Mouse (Mus musculus) midbrain, embryonic 10.5 days (tissue): ENCODE data around the gene Lrp8. TPM values are rescaled to one million over a fixed set of nuclear protein-coding genes. Genes with fewer than 3 reads are reported as not detected.

Experiments
- DNase-seq: peaks from one replicate; pipeline ENCODE4 v3.0.0-alpha.2; 2017; ENCODE audit warnings: low spot score
- H3K27ac ChIP-seq: fragments of 300-500 bp; sonication (generic); replicated peaks from 2 replicates; pipeline ENCODE4 v1.5.1; 2016; ENCODE audit warnings: mild to moderate bottlenecking
- H3K27me3 ChIP-seq: fragments of 300-500 bp; sonication (generic); 2 replicates; pipeline ENCODE4 v1.6.1; 2016; ENCODE audit warnings: low read depth, mild to moderate bottlenecking; ENCODE audit not compliant: poor library complexity, severe bottlenecking
- H3K36me3 ChIP-seq: fragments of 300-500 bp; sonication (generic); 2 replicates; pipeline ENCODE4 v1.6.1; 2016; ENCODE audit warnings: mild to moderate bottlenecking, moderate library complexity
- H3K4me1 ChIP-seq: fragments of 300-500 bp; sonication (generic); 2 replicates; pipeline ENCODE4 v1.6.1; 2016
- H3K4me3 ChIP-seq: fragments of 300-500 bp; sonication (generic); 2 replicates; pipeline ENCODE4 v1.5.1; 2016; ENCODE audit warnings: mild to moderate bottlenecking, moderate library complexity
- H3K9me3 ChIP-seq: fragments of 300-500 bp; sonication (generic); replicated peaks from 2 replicates; pipeline ENCODE4 v1.6.1; 2016; ENCODE audit warnings: mild to moderate bottlenecking
- WGBS: fragments of 180-500 bp; shearing (Covaris S2); methylation state at CpG from one replicate; pipeline ENCODE4 v1.1.7; 2016; 5-methylcytosine and 5-hydroxymethylcytosine counted together
- polyA plus RNA-seq: library from polyadenylated mRNA; unstranded; fragments of >200 nt; fragmentation: Nextera tagmentation; extraction: Ambion mirVana; gene quantifications from 2 replicates; pipeline ENCODE4 v1.2.1, GENCODE M21; 2016

Gene Lrp8
- polyA plus RNA-seq, result 10.4 and 15.0 TPM in 2 replicates

GRCm38 (mm10) chr4:107802185-107802449 lies at the start of gene Lrp8:
Gene Lrp8, plus strand, starts transcription at chr4:107802261.
- Histone ChIP-seq H3K9me3 (no peaks in the 10 kb centered on the region), H3K4me3 (peak within 1 kb of the TSS; percentile 93), H3K4me1 (peaks cover 54% of the 10 kb centered on the region), H3K27ac (peak within 1 kb of the TSS; percentile 93), H3K27me3 (peaks cover 15% of the 10 kb centered on the region), H3K36me3 (peaks cover 28% of the 10 kb centered on the region)
- under 1% methylated on average over 44 of the region's 44 CpGs for WGBS
- no peak for DNase-seq

GRCm38 (mm10) chr4:107756222-107756621 lies 45.8 kb upstream of the Lrp8 start:
- no peak overlapping the region for H3K4me3 ChIP-seq
- peak overlapping the region; percentile 35 for H3K27ac ChIP-seq

GRCm38 (mm10) chr4:107757487-107758470 lies 44.3 kb upstream of the Lrp8 start:
- no peak overlapping the region for H3K4me3 ChIP-seq
- WGBS, result 72% methylated on average over 15 of the region's 15 CpGs
- no peaks in the 10 kb centered on the region for H3K36me3 ChIP-seq
- H3K4me1 ChIP-seq, result peaks cover 37% of the 10 kb centered on the region
- 0 out of 2 replicates have a peak overlapping the region, but pooled peaks have one; percentile 6 for H3K27ac ChIP-seq
- no peaks in the 10 kb centered on the region for H3K9me3 ChIP-seq
- no peak for DNase-seq
- H3K27me3 ChIP-seq, result peaks cover 52% of the 10 kb centered on the region

More at GRCm38 (mm10) chr4:107756222-107756621, 45.8 kb upstream of the Lrp8 start:
- DNase-seq, result peak; percentile 22
- Histone ChIP-seq H3K36me3 (no peaks in the 10 kb centered on the region), H3K4me1 (peaks cover 38% of the 10 kb centered on the region), H3K9me3 (no peaks in the 10 kb centered on the region), H3K27me3 (peaks cover 42% of the 10 kb centered on the region)
- 32% methylated on average over 10 of the region's 10 CpGs for WGBS

GRCm38 (mm10) chr4:107758938-107759337 lies 43.1 kb upstream of the Lrp8 start:
- Histone ChIP-seq H3K27ac (no peak overlapping the region), H3K4me3 (no peak overlapping the region), H3K36me3 (no peaks in the 10 kb centered on the region), H3K27me3 (peaks cover 52% of the 10 kb centered on the region), H3K9me3 (no peaks in the 10 kb centered on the region), H3K4me1 (peaks cover 37% of the 10 kb centered on the region)
- 85% methylated on average over 9 of the region's 9 CpGs for WGBS
- DNase-seq, result no peak

- WGBS, result 78% methylated on average over 3 of the region's 3 CpGs
- no peaks in the 10 kb centered on the region for H3K9me3 ChIP-seq
- H3K4me1 ChIP-seq, result peaks cover 30% of the 10 kb centered on the region
Observed at GRCm38 (mm10) chr4:107763001-107763400, 39.1 kb upstream of the Lrp8 start.

GRCm38 (mm10) chr4:107763598-107763997 lies 38.5 kb upstream of the Lrp8 start:
- Histone ChIP-seq H3K9me3 (no peaks in the 10 kb centered on the region), H3K4me3 (no peak overlapping the region), H3K27me3 (peaks cover 39% of the 10 kb centered on the region), H3K36me3 (no peaks in the 10 kb centered on the region), H3K27ac (no peak overlapping the region), H3K4me1 (peaks cover 26% of the 10 kb centered on the region)
- no peak for DNase-seq
- 97% methylated on average over 2 of the region's 2 CpGs for WGBS

More at GRCm38 (mm10) chr4:107763001-107763400, 39.1 kb upstream of the Lrp8 start:
- no peak for DNase-seq
- Histone ChIP-seq H3K36me3 (no peaks in the 10 kb centered on the region), H3K27me3 (peaks cover 41% of the 10 kb centered on the region), H3K27ac (no peak overlapping the region), H3K4me3 (no peak overlapping the region)

GRCm38 (mm10) chr4:107765196-107765813 lies 36.8 kb upstream of the Lrp8 start:
- Histone ChIP-seq H3K27ac (peak overlapping the region; percentile 52), H3K36me3 (no peaks in the 10 kb centered on the region), H3K4me3 (no peak overlapping the region), H3K27me3 (peaks cover 29% of the 10 kb centered on the region), H3K4me1 (peaks cover 22% of the 10 kb centered on the region), H3K9me3 (no peaks in the 10 kb centered on the region)
- no peak for DNase-seq
- 59% methylated on average over 9 of the region's 9 CpGs for WGBS

GRCm38 (mm10) chr4:107766182-107766581 lies 35.9 kb upstream of the Lrp8 start:
- 38% methylated on average over 5 of the region's 5 CpGs for WGBS
- H3K27ac ChIP-seq, result no peak overlapping the region; the same call in 1 of the 2 replicates

GRCm38 (mm10) chr4:107772122-107772825 lies 29.8 kb upstream of the Lrp8 start:
- Histone ChIP-seq H3K27me3 (peaks cover 12% of the 10 kb centered on the region; the same call in 1 of the 2 replicates), H3K4me3 (no peak overlapping the region), H3K36me3 (no peaks in the 10 kb centered on the region), H3K9me3 (no peaks in the 10 kb centered on the region), H3K4me1 (peaks cover 21% of the 10 kb centered on the region), H3K27ac (no peak overlapping the region)
- DNase-seq, result no peak
- WGBS, result 85% methylated on average over 16 of the region's 16 CpGs

More at GRCm38 (mm10) chr4:107766182-107766581, 35.9 kb upstream of the Lrp8 start:
- Histone ChIP-seq H3K9me3 (no peaks in the 10 kb centered on the region), H3K4me3 (no peak overlapping the region), H3K27me3 (peaks cover 25% of the 10 kb centered on the region), H3K36me3 (no peaks in the 10 kb centered on the region), H3K4me1 (peaks cover 22% of the 10 kb centered on the region)
- peak; percentile 45 for DNase-seq

GRCm38 (mm10) chr4:107774868-107775267 lies 27.2 kb upstream of the Lrp8 start:
- Histone ChIP-seq H3K4me3 (no peak overlapping the region), H3K27me3 (peaks cover 6% of the 10 kb centered on the region), H3K4me1 (peaks cover 29% of the 10 kb centered on the region), H3K27ac (peak overlapping the region; percentile 74), H3K9me3 (no peaks in the 10 kb centered on the region), H3K36me3 (no peaks in the 10 kb centered on the region)
- 83% methylated on average over 2 of the region's 2 CpGs for WGBS
- DNase-seq, result no peak

- Histone ChIP-seq H3K4me1 (peaks cover 37% of the 10 kb centered on the region), H3K36me3 (no peaks in the 10 kb centered on the region), H3K9me3 (no peaks in the 10 kb centered on the region), H3K27me3 (peaks cover 9% of the 10 kb centered on the region), H3K4me3 (no peak overlapping the region), H3K27ac (peak overlapping the region; percentile 74)
- DNase-seq, result peak; percentile 44
- WGBS, result 36% methylated on average over 7 of the region's 7 CpGs
Observed at GRCm38 (mm10) chr4:107775672-107776071, 26.4 kb upstream of the Lrp8 start.

- no peaks in the 10 kb centered on the region for H3K36me3 ChIP-seq
- WGBS, result 93% methylated on average over 5 of the region's 5 CpGs
- H3K27ac ChIP-seq, result peak overlapping the region; percentile 52
- peaks cover 42% of the 10 kb centered on the region for H3K4me1 ChIP-seq
- H3K4me3 ChIP-seq, result no peak overlapping the region
- H3K9me3 ChIP-seq, result no peaks in the 10 kb centered on the region
- H3K27me3 ChIP-seq, result peaks cover 18% of the 10 kb centered on the region
- DNase-seq, result no peak
Observed at GRCm38 (mm10) chr4:107776990-107777673, 24.9 kb upstream of the Lrp8 start.
